Mouse (Mus musculus) 3T3-L1 (cell line): ENCODE data around the gene Csrnp2.
"Not testable (repeated sequence)": the region's sequence is repeated elsewhere in the genome, so short reads cannot be mapped to it uniquely, and the experiment has no call there.

Experiments
- DNase-seq: peaks from one replicate; pipeline ENCODE4 v3.0.0-alpha.2; 2015; ENCODE audit warnings: low read depth, low spot score

Csrnp2 gene

GRCm38 (mm10) chr15:100495102-100495501 is at the start of gene Csrnp2:
Gene Csrnp2 (minus strand): TSS chr15:100495488.
- peak; percentile 87 for DNase-seq

GRCm38 (mm10) chr15:100543651-100544030 is 48.4 kb upstream of the Csrnp2 start:
- not testable (repeated sequence) for DNase-seq

- not testable (repeated sequence) for DNase-seq
These were observed 47.8 kb upstream of the Csrnp2 start for GRCm38 (mm10) chr15:100542876-100543650.

- DNase-seq, result no peak
These were observed 46.1 kb upstream of the Csrnp2 start for GRCm38 (mm10) chr15:100541426-100541825.

- not testable (repeated sequence) for DNase-seq
These were observed 45.7 kb upstream of the Csrnp2 start for GRCm38 (mm10) chr15:100541001-100541400.

- no peak for DNase-seq
These were observed 44.1 kb upstream of the Csrnp2 start for GRCm38 (mm10) chr15:100539411-100539810.

- DNase-seq, result peak; percentile 85
These were observed 42.6 kb upstream of the Csrnp2 start for GRCm38 (mm10) chr15:100537913-100538312.

GRCm38 (mm10) chr15:100527900-100528299 is 32.6 kb upstream of the Csrnp2 start:
- DNase-seq, result no peak

- DNase-seq, result no peak
These were observed 30.1 kb upstream of the Csrnp2 start for GRCm38 (mm10) chr15:100525405-100525804.

GRCm38 (mm10) chr15:100520306-100520705 is 25.0 kb upstream of the Csrnp2 start:
- DNase-seq, result no peak

- no peak for DNase-seq
These were observed 19.8 kb upstream of the Csrnp2 start for GRCm38 (mm10) chr15:100515121-100515520.

GRCm38 (mm10) chr15:100513387-100513786 is 18.1 kb upstream of the Csrnp2 start:
- DNase-seq, result no peak

- peak; percentile 83 for DNase-seq
These were observed 14.8 kb upstream of the Csrnp2 start for GRCm38 (mm10) chr15:100510072-100510471.

GRCm38 (mm10) chr15:100508454-100509167 is 13.3 kb upstream of the Csrnp2 start:
- peak; percentile 34 for DNase-seq

- DNase-seq, result not testable (repeated sequence)
These were observed 4.2 kb upstream of the Csrnp2 start for GRCm38 (mm10) chr15:100499506-100499905.

- peak; percentile 60 for DNase-seq
These were observed 641 bp downstream of the Csrnp2 start for GRCm38 (mm10) chr15:100494647-100495046.

GRCm38 (mm10) chr15:100491966-100492365 is 3.3 kb downstream of the Csrnp2 start:
- DNase-seq, result no peak

- no peak for DNase-seq
These were observed 6.0 kb downstream of the Csrnp2 start for GRCm38 (mm10) chr15:100489263-100489662.

- not testable (repeated sequence) for DNase-seq
These were observed 7.0 kb downstream of the Csrnp2 start for GRCm38 (mm10) chr15:100488297-100488696.

- DNase-seq, result peak; percentile 27
These were observed 8.2 kb downstream of the Csrnp2 start for GRCm38 (mm10) chr15:100487050-100487449.

GRCm38 (mm10) chr15:100486450-100486849 is 8.8 kb downstream of the Csrnp2 start:
- no peak for DNase-seq

- peak; percentile 36 for DNase-seq
These were observed 9.7 kb downstream of the Csrnp2 start for GRCm38 (mm10) chr15:100485576-100485975.

- no peak for DNase-seq
These were observed 16.4 kb downstream of the Csrnp2 start for GRCm38 (mm10) chr15:100478925-100479324.
